Mouse (Mus musculus) hindbrain, postnatal 0 days (tissue): ENCODE measurements around the gene Stim1. TPM values are rescaled to one million over a fixed set of nuclear protein-coding genes. Genes with fewer than 3 reads are reported as not detected.

ENCODE experiments used
- ATAC-seq: fragments of 200-750 bp; cut with Nextera tagmentation; 2 replicates; pipeline ENCODE4 v1.8.0; 2017; ENCODE audit warnings: mild to moderate bottlenecking, moderate TSS enrichment, moderate library complexity
- DNase-seq: peaks from one replicate; pipeline ENCODE4 v3.0.0-alpha.2; 2015; ENCODE audit warnings: low spot score
- H3K27ac ChIP-seq: fragments of 300-500 bp; sonication (generic); 2 replicates; pipeline ENCODE4 v1.5.1; 2014; ENCODE audit warnings: mild to moderate bottlenecking
- H3K27me3 ChIP-seq: fragments of 300-500 bp; sonication (generic); 2 replicates; pipeline ENCODE4 v1.6.1; 2014; ENCODE audit warnings: low read length, mixed read lengths; ENCODE audit not compliant: insufficient read depth
- H3K36me3 ChIP-seq: fragments of 300-500 bp; sonication (generic); 2 replicates; pipeline ENCODE4 v1.6.1; 2014; ENCODE audit warnings: low read length, mixed read lengths; ENCODE audit not compliant: insufficient read depth
- H3K4me1 ChIP-seq: fragments of 300-500 bp; sonication (generic); 2 replicates; pipeline ENCODE4 v1.6.1; 2014; ENCODE audit warnings: antibody characterized with exemption, low read length, mixed read lengths; ENCODE audit not compliant: insufficient read depth
- H3K4me2 ChIP-seq: fragments of 300-500 bp; sonication (generic); 2 replicates; pipeline ENCODE4 v1.6.1; 2014; ENCODE audit warnings: low read depth, mild to moderate bottlenecking, low read length, moderate library complexity, mixed read lengths
- H3K4me3 ChIP-seq: fragments of 300-500 bp; sonication (generic); 2 replicates; pipeline ENCODE4 v1.5.1; 2014; ENCODE audit warnings: low read length
- H3K9ac ChIP-seq: fragments of 300-500 bp; sonication (generic); replicated peaks from 2 replicates; pipeline ENCODE4 v1.6.1; 2014; ENCODE audit warnings: mild to moderate bottlenecking, low read length, moderate library complexity, mixed read lengths
- H3K9me3 ChIP-seq: fragments of 300-500 bp; sonication (generic); 2 replicates; pipeline ENCODE4 v1.6.1; 2016; ENCODE audit warnings: low read length, mixed read lengths
- CTCF ChIP-seq: IDR thresholded peaks from 2 replicates; pipeline ENCODE4 v1.5.1; 2016; ENCODE audit warnings: antibody characterized with exemption, control low read depth, low read depth
- WGBS: fragments of 180-500 bp; shearing (Covaris S2); extraction: QIAGEN DNeasy Blood & Tissue Kit; methylation state at CpG from one replicate; pipeline ENCODE4 v1.1.7; 2014; 5-methylcytosine and 5-hydroxymethylcytosine counted together
- polyA plus RNA-seq: library from polyadenylated mRNA; unstranded; fragments of >200 nt; fragmentation: Nextera tagmentation; extraction: Ambion mirVana; gene quantifications from 2 replicates; pipeline ENCODE4 v1.2.1, GENCODE M21; 2015
- total RNA-seq: library from RNA; depleted of rRNA; stranded (reverse); fragments of >200 nt; gene quantifications from 2 replicates; pipeline ENCODE4 v1.2.3, GENCODE M21; 2014

Stim1 gene
- total and polyA plus RNA-seq, 2 experiments from 2014 or later, result 17.9 to 34.6 TPM

GRCm38 (mm10) chr7:102331476-102331875 is 63.9 kb downstream of the Stim1 start:
- H3K27ac ChIP-seq, result no peak overlapping the region
- no peaks in the 10 kb centered on the region for H3K27me3 ChIP-seq
- no peak overlapping the region for H3K9ac ChIP-seq
- no peak overlapping the region for H3K4me3 ChIP-seq
- 63% methylated on average over 3 of the region's 3 CpGs for WGBS
- no peak for DNase-seq
- H3K36me3 ChIP-seq, result no peaks in the 10 kb centered on the region
- no peak overlapping the region for H3K4me2 ChIP-seq
- ATAC-seq, result no peak
- no peaks in the 10 kb centered on the region for H3K4me1 ChIP-seq
- TF ChIP-seq CTCF, result no peak
- H3K9me3 ChIP-seq, result no peaks in the 10 kb centered on the region

GRCm38 (mm10) chr7:102333741-102334140 is 66.1 kb downstream of the Stim1 start:
- WGBS, result 69% methylated on average over 4 of the region's 4 CpGs
- H3K27ac ChIP-seq, result no peak overlapping the region
- no peak for ATAC-seq
- no peaks in the 10 kb centered on the region for H3K4me1 ChIP-seq
- no peak for TF ChIP-seq CTCF
- no peak for DNase-seq
- H3K9ac ChIP-seq, result no peak overlapping the region
- H3K4me3 ChIP-seq, result no peak overlapping the region
- H3K36me3 ChIP-seq, result no peaks in the 10 kb centered on the region
- no peaks in the 10 kb centered on the region for H3K9me3 ChIP-seq
- no peaks in the 10 kb centered on the region for H3K27me3 ChIP-seq
- no peak overlapping the region for H3K4me2 ChIP-seq

GRCm38 (mm10) chr7:102337326-102337725 is 69.7 kb downstream of the Stim1 start:
- Histone ChIP-seq H3K9me3 (no peaks in the 10 kb centered on the region), H3K4me3 (no peak overlapping the region), H3K36me3 (no peaks in the 10 kb centered on the region), H3K9ac (no peak overlapping the region), H3K4me1 (no peaks in the 10 kb centered on the region), H3K4me2 (no peak overlapping the region), H3K27me3 (no peaks in the 10 kb centered on the region), H3K27ac (no peak overlapping the region)
- ATAC-seq (no peak), DNase-seq (no peak)
- WGBS, result 96% methylated on average over 5 of the region's 5 CpGs
- TF ChIP-seq CTCF, result no peak

GRCm38 (mm10) chr7:102337898-102338297 is 70.3 kb downstream of the Stim1 start:
- DNase-seq (no peak), ATAC-seq (no peak)
- no peak overlapping the region for H3K9ac ChIP-seq
- no peak overlapping the region for H3K27ac ChIP-seq
- no peak for TF ChIP-seq CTCF
- no peaks in the 10 kb centered on the region for H3K36me3 ChIP-seq
- WGBS, result 60% methylated on average over 3 of the region's 3 CpGs
- H3K27me3 ChIP-seq, result no peaks in the 10 kb centered on the region
- H3K4me2 ChIP-seq, result no peak overlapping the region
- H3K9me3 ChIP-seq, result no peaks in the 10 kb centered on the region
- no peak overlapping the region for H3K4me3 ChIP-seq
- H3K4me1 ChIP-seq, result no peaks in the 10 kb centered on the region

GRCm38 (mm10) chr7:102338956-102339355 is 71.3 kb downstream of the Stim1 start:
- Histone ChIP-seq H3K4me2 (no peak overlapping the region), H3K27ac (no peak overlapping the region), H3K4me1 (no peaks in the 10 kb centered on the region), H3K36me3 (no peaks in the 10 kb centered on the region), H3K27me3 (no peaks in the 10 kb centered on the region), H3K4me3 (no peak overlapping the region), H3K9me3 (no peaks in the 10 kb centered on the region), H3K9ac (no peak overlapping the region)
- WGBS, result 88% methylated on average over 3 of the region's 3 CpGs
- no peak for TF ChIP-seq CTCF
- ATAC-seq (no peak), DNase-seq (no peak)

GRCm38 (mm10) chr7:102345893-102346292 is 78.3 kb downstream of the Stim1 start:
- no peak overlapping the region for H3K27ac ChIP-seq
- no peak overlapping the region for H3K9ac ChIP-seq
- DNase-seq (no peak), ATAC-seq (no peak)
- no peak for TF ChIP-seq CTCF
- WGBS, result 58% methylated on average over 2 of the region's 2 CpGs
- no peak overlapping the region for H3K4me2 ChIP-seq
- H3K9me3 ChIP-seq, result no peaks in the 10 kb centered on the region
- no peaks in the 10 kb centered on the region for H3K4me1 ChIP-seq
- H3K27me3 ChIP-seq, result no peaks in the 10 kb centered on the region
- H3K4me3 ChIP-seq, result no peak overlapping the region
- H3K36me3 ChIP-seq, result no peaks in the 10 kb centered on the region

- ATAC-seq (no peak), DNase-seq (no peak)
- TF ChIP-seq CTCF, result no peak
- 71% methylated on average over 3 of the region's 3 CpGs for WGBS
- no peak overlapping the region for H3K9ac ChIP-seq
- H3K36me3 ChIP-seq, result no peaks in the 10 kb centered on the region
- H3K9me3 ChIP-seq, result no peaks in the 10 kb centered on the region
- H3K27ac ChIP-seq, result no peak overlapping the region
- H3K4me3 ChIP-seq, result no peak overlapping the region
- no peak overlapping the region for H3K4me2 ChIP-seq
- no peaks in the 10 kb centered on the region for H3K27me3 ChIP-seq
- no peaks in the 10 kb centered on the region for H3K4me1 ChIP-seq
Observed at GRCm38 (mm10) chr7:102347327-102347726, 79.7 kb downstream of the Stim1 start.
